Mouse (Mus musculus): ENCODE results near the gene Raver2.

DNA sequence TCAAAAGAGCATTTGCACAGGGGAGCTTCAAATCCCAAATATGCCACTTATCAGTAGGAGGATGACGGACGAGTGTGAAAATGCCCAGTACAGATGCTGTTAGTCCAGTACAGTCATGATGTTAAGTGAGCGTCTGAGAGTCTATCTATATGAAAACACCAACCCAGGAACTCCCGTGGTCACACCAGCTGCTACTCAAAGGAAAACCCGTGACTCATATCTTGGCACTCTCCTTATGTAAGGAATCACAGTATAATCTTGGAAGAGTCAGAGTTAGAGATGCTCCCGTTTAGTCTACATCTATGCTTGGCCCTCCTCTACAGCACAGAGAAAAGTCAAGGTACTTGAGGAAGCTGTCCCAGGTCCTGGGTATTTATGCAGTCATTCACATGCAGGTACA is 89.5 kb downstream of the Raver2 start:
- TF ChIP-seq USF1 (IDR thresholded peaks at IDR 0.05; ENCODE audit: low read depth, low read length) = no peak
- TF ChIP-seq MYC (IDR thresholded peaks at IDR 0.05; ENCODE audit: low read depth, low read length) = no peak
- no peak for TF ChIP-seq CTCF (conservative IDR thresholded peaks at IDR 0.05 in 1 of 2, IDR thresholded peaks at IDR 0.05 in 1 of 2; ENCODE audit: low read depth in 2 of 2, low read length in 2 of 2)
- TF ChIP-seq ELF1 (IDR thresholded peaks at IDR 0.05; ENCODE audit: low read depth, low read length) = no peak
- no peak for TF ChIP-seq POLR2A (IDR thresholded peaks at IDR 0.05; ENCODE audit: low read depth, low read length)
- no peak for TF ChIP-seq SMC3 (IDR thresholded peaks at IDR 0.05; ENCODE audit: low read depth, low read length)
- no peak for TF ChIP-seq USF2 (conservative IDR thresholded peaks at IDR 0.05; ENCODE audit: low read depth, low read length)
